Mouse (Mus musculus) ES-E14 (cell line): ENCODE measurements around the gene 1520401A03Rik.

Source experiments
- HCFC1 ChIP-seq: IDR thresholded peaks from 2 replicates; pipeline ENCODE4 v1.6.1; 2012; ENCODE audit warnings: low read length, inconsistent platforms, borderline replicate concordance; ENCODE audit not compliant: insufficient read depth
- ZC3H11A ChIP-seq: IDR thresholded peaks from 2 replicates; pipeline ENCODE4 v1.6.1; 2012; ENCODE audit warnings: low read depth, mild to moderate bottlenecking, inconsistent platforms, low read length, borderline replicate concordance

DNA sequence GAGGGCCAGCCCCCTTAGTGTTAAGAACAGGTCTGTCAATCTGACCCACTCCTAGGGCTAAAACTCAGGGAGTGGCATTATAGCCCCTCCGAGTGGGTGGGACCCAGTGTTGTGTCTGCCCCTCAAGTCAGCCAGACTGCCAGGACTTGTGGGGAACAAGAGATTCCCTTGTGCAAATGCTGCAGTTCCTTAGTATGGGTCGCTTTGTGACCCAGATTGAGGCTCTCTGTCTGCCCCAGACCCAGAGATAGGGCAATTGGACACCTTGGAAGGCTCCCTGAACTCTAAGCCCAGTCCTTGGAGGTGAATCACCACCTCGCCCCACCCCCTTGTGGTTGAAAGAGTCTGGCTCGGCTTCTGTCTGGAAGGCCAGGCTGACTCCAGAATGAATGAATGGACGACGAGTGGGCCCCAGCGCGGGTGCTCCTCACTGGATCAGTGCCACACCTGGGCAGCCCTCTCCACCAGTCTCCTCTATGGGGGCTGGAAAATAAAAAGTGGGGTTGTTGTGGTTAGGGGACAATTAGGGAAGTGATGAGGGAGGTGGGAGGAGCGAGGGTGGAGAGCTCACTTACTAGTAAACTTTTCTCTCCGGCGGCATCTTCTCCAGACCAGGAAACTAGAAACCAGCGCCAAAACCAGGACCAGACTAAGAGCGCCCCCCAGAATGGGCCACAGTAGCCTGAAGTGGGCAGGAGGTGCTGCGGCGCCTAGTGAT, 46.9 kb downstream of the 1520401A03Rik start:
- TF ChIP-seq HCFC1 (0 out of 2 replicates have a peak, but pooled peaks have one; percentile 22), ZC3H11A (no peak)
